Mouse (Mus musculus): ENCODE measurements at regions not wholly inside any gene's neighbourhood (a gene's known extent, or its start where the extent isn't known, plus 50 kb on each side); places are given as distances from the start of the nearest gene placed in this dataset.

DNA sequence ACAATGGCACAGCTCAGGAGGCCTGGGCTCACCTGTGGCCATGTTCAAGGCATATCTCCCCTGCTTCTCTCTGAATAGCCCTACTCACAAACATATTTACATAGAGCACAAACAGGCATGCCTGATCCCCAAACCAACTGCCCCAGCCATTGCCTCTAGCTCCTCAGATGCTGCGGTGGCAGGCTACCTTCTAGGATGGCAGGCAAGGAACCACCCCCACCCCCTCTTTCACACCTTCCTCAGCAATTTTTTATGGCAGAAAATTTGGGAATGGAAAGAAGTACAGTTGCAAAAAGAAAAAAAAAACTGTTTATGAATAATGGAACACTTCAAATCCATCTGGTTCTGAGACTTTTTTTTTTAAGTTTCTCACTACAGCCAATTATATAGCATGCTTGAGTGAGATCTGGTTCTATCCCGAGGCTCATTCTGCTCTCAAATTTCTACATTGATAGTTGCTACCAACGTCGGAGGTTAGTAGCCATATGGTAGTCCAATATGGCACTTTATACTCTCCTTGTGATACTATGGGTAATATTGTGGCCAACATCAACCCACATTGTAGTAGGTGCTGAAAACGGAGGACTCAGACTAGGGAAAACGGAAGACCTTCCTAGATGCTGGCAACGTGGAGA is 136.8 kb upstream of the Gm10295 start:
- DNase-seq (ENCODE audit: low spot score) = no peak

DNA sequence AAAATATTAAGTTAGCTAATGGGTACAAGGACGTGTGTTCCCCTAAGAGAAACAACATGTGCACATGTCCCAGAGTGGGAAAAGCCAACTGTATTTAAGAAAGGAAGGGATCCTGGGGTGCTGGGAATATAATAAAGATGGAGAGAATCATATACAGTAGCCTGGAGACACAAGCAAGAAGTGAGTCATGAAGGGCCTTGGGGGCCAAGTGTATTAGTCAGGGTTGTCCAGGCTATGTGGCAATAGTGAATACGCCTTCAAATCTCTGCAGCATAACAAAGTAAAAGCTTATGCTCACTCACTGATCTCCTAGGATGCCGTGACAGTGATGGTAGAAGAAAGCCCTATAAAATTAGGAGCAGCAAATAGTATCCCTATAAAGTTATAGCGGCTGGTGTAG is 124.1 kb upstream of the Gm10295 start:
- no peak for DNase-seq (ENCODE audit: low spot score)

DNA sequence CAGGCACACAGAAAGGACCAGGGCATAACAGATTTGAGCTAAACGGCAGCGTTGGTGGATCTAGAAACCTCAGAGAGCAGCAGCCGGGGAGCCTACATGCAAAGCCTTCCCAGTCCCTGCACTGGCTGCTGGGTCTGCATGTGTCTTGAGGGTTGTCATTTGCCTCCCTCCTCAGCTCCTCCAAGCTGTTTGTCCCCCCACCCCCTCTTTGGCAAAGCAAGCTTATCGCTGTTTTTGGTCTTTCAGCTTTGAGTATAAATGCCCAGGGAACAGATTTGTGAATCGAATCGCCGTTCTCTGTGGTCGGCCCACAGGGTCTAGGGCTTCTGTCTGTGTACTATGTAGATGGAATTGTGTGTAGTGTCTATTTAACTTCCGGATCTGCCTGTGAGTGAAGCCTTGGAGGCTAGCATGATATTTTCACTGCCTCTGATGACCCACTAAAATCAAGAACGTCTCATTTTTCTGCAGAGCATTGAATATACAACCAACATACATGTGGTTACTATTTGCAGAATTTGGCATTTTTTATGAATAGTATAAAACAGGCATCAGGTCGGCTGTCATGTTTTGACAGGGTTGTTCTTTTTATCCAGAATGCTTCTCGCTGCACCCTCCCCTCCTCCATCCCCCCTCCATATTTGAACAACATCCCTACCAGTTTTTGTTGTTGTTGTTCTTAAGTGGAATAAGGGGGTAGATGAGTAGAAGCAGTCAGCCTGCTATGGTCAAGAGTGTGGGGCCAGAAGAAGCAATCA is 121.3 kb upstream of the Gm10295 start:
- DNase-seq (ENCODE audit: low spot score) = no peak

DNA sequence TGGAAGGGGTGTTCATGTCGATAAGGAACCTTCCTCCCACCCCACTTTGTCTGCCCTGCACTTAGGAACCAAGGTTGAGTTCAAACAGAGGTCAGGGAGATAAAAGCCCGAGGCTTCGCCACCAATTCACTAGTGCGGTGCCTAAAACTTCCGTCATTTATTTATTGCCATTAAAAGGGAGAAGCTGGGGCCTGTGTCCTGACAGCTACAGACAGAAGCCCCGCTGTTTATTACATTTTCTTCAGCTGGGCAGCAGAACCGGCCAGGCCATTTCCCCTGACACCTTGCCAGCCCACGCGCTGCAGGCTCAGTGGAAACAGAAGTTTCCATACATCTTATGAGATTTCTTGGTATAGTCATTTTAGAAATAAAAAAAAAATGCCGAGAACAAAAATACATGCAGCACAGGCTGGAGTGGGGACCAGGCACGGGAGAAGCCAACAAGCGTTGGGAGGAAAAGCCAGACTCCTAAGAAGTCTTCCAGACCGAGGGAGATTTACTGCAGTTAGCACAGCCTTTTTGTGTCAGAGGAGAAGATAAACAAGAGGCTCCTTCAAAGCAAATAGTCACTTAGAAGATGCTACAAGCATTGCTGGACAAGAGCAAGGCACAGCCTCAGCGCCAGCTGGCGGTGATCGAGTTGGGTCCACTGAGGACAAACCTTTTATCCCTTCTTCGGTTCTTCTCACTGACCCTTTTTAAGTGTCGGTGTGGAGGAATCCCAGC is 120.5 kb upstream of the Gm10295 start:
- DNase-seq (ENCODE audit: low spot score) = peak; percentile 80

DNA sequence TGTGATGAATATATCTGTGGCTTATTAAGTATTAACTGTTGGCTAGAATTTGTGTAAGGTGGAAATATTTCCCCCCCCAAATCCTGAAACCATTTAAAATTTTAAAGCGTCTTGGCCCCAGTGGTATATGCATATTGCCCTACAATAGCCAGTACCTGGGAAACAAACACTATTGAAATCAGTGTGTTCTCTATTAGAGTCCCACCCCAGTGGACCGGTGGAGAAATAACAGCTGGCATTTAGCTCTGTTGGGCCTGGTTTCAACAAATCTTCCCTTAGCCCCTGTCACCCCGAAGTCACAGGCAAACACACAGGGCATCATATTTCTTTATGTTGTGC is 120.0 kb upstream of the Gm10295 start:
- DNase-seq (ENCODE audit: low spot score) = no peak

DNA sequence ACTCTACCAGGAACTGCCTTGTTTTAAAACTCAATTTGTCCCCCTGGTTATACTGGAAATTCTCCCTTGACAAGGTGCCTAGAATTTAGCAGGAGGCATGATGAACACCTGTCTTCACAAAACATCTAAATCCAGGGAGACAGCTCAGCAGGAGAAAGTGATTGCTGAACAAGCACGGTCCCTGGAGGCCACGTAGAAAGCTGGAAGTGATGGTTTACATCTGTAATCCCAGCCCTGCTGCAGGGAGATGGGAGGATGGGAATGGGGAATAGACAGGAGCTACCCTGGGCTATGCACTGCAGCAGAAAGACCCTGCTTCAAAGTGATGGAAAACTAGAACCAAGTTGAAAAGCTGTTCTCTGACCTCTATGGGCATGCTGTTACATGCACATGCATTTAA is 119.1 kb upstream of the Gm10295 start:
- DNase-seq (ENCODE audit: low spot score) = peak; percentile 21

DNA sequence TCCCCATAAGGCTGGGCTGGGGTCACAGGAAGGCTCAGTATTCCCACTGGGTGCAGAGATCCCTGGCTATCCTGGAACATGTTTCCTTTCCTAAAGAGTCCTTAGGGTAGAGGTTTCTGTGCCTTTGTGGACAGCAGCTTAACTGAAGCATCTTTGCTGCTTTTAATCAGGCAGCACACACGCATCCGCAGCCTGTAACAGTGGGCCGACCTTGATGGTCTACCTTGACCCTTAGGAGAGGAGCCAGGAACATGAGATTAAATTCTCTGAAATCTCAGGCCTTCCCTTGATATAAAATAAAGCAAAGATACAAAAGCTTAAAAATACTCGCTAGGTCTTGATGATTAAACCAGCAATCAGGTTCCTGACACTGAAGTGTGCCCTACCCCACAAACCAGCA is 118.7 kb upstream of the Gm10295 start:
- no peak for DNase-seq (ENCODE audit: low spot score)

DNA sequence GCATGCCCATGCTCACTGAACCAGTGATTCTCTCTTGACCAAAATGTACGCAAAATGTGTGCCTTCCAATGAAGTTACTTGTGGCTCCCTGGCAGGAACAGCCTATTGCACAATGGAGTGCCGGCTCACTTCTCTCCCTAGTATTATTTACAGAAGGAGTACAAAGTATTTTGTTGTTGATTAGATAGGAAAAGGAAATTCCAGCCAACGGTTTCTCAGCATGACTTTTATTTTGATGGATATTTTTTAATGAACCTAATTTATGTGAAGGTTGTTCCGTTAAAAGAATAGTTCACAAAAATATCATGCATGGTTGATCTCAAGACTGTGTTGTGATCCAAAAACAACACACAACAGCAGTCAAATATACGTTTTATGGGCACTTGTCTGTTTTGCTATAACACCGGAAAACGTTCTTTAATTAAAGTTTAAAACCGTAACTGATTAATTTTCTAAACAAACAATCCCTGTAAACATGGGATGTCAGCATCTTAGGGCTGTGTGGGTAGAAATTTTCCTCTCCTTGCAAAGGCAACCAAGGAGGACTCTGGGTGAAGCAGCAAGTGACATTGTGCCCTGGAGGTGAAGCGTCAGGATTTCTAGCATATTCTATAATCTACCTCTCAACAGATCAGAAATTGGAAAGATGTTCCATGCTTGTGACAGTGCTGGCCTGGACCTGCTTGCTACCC is 116.3 kb upstream of the Gm10295 start:
- no peak for DNase-seq (ENCODE audit: low spot score)

DNA sequence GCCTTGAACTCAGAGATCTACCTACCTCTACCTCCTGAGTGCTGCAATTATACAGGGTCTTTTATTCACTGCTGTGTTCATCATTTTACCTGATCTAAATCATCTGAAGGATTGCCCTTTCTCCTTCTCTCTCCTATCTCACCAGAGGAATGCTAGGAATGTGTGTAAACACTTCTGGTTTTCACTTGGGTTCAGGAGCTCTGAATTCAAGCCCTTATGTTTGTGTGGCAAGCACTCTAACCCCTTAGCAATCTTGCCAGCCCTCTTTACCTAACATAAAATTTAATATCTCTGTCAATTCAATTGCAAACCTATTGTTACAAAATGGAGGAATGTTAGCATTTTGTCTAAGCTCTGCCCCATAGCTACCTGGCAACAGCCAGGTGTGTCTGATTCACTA is 112.8 kb upstream of the Gm10295 start:
- DNase-seq (ENCODE audit: low spot score) = peak; percentile 8

DNA sequence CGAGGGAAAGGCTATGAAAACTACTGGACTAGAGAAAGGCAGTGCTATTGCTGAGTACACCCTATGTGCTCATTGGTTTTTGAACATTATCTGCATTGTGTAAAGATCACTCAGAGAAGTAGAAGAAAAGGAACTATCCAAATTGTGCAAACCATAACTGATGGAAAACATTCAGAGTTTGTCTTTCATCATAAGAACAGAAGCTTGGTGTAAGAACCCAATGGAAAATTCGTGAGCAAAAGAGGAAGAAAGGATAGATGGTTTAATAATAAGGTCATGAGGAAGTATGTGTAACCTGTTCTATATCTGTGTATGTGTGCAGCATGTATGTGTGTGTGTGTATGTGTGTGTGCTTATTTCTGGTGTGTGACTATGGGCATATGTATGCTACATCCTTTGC is 112.3 kb upstream of the Gm10295 start:
- no peak for DNase-seq (ENCODE audit: low spot score)

DNA sequence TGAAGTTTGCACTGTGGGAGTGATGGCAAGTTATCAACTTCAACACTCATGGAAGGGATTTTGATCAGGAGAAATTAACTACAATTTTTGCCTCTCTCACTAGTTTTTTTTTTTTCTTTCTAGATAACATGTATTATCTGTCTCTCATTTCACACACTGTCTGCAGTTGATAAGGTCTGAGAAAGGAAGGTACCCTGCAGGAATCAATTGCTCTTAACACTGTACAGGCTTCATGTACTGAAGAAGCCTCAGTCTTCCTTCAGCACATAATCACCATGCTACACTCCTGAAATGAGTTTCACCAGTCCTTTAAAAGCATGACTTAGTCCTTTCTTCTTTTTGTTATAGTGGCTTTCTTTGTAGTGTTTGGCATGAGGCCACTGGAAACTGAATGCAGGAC is 108.5 kb upstream of the Gm10295 start:
- DNase-seq (ENCODE audit: low spot score) = no peak

DNA sequence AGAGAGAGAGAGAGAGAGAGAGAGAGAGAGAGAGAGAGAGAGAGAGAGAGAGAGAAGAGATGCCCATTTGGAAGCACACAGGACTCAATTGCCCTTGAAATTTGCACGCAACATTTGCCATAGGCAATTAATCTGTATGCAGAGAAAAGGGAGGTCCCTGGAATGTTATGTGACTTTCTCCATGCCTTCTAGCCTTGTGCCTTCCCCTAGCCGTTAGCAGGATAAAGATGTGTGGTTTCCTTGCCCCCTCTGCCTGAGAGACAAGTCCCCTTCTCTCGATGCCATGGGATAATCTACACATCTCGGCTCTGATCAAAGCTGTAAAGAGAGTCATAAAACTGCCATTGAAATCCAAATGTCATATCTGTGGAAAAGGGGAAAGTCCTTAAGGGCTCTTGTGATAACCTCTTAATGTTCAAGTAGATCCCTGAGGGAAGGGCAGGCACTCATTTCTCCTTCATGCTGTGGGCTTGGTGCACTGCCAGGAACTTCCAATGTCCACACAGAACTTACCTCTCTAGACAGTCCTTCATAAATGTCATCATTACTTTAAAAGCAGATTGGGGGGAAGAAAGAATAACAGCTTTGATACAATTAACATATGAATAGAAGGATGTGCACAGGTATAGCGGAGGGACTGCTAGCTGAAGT is 106.9 kb upstream of the Gm10295 start:
- DNase-seq (ENCODE audit: low spot score) = no peak

DNA sequence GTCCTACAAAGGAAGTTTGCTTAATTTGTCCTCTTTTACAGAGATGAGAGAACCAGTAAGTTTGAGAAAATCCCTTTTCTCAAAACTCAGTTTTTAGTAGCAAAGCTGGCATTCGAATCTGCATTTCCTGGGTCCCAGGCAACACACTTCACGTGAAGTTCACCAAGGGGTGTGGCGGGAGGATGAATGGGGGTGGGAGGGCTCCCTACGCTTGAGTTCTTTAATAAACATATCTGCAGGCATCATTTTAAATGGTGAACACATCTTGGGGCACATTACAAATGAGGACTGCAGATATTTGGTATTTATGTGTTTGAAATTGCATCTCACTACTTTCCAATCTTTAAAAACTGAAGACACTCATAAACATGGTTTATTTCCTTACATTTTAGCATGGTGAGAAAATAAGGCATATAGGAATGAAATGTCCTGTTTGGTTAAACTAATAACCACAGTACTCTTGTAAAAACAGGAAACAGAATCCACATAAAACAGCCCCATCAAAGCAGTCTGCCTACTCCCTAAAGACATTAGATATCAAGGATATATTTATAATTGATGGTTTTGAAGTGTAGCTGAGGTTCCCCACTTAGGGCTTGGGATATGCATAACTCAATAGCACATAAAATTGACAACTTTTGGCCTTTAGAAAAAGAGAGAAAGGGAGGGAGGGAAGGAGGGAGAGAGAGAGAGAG is 106.3 kb upstream of the Gm10295 start:
- DNase-seq (ENCODE audit: low spot score) = no peak

DNA sequence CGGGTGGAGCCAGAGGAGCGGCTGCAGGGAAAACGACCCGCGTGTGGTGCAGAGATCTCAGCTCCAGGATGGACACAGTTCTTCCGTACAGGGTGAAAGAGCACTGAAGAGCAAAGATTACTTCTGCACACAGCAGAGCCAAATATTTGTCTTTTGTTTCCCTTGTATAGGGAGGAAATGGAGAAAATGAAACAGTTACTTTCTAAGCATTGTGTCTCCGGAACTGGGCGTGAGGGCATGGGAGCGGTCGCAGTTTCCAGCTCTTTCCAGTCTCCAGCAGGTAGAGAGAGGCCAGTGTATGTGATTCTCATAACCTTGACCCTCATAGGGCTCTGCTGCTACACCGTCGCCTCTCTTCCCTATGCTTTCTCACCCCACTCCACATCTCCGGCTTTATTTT is 105.1 kb upstream of the Gm10295 start:
- no peak for DNase-seq (ENCODE audit: low spot score)

DNA sequence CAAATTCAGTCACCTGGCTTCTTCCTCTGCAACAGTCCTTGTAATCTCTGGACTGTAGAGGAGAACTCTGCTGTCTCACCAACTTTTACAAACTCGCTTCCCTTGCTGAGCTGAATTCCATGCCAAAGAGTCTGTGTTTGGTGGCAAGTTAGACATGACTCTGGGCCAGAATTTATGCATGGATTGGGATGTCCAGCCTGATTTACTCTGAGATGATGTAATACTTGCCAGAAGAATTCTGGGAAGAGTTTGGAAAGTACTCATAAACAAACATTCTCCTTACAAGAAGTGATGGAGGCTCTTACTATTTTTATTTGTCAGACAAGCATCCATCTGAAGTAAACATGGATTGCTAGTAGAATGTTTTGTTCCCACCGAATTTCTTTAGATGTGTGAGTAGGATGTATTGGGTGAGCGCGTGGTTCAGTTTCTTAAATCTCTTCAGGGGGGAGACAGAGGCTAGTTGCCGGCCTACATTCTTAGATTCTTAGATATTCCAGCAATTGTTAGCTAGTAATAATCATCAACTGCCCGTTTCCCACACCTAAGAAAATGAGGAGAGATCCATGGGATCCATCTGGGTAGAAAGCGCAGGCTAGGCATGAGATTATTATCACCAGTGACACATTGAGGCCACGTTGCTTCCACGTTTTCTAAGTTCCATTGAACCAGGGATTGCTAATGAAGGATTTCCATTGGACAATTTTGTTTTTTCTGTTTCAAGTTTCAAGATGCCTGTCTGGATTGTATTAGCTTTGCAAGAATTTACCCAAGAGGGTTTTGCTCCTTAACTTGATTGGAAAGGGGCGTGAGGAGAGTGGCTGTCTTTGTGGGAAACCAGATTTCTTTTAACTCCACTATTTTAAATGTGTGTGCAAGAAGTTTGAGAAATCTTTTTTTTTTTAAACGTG is 89.3 kb upstream of the Gm10295 start:
- peak; percentile 9 for DNase-seq (ENCODE audit: low spot score)

DNA sequence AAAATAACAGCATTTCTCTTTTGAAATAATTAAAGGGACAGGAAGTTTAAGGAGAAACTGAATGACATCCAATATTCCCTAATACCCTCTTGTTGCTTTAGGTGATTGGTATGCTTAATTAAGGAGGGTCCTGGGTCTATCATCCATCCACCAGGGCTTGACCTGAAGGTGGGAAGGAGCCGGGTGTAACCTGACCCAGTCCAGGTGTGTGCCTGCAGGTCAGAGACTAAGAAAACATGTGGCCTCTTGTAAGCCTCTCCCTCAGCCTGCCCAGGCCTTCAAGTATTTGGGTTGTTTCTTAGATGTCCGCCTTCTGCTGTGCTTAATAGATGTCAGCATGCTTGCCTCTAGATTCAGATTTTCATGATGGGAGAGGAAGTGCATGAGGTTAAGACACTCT is 74.7 kb upstream of the Gm10295 start:
- peak; percentile 46 for DNase-seq (ENCODE audit: low spot score)

DNA sequence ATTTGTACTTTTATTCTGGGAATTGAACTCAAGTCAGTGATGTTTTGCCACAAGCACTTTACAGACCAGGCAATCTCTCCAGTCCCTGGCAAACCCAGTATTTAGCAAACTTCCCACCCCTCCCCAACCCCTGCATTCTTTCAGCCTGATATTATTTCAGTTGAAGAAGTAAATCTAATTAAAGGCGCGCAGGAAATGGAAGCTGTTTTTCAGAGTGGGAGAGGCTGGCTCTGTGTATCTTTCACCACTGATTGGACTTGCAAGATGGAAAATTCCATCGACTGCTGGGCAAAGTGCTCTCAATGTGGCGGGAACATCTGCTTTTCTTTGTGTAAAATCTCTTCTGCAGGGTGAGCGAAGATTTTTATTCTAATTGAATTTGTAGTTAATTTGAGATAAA is 68.0 kb upstream of the Gm10295 start:
- DNase-seq (ENCODE audit: low spot score) = no peak

DNA sequence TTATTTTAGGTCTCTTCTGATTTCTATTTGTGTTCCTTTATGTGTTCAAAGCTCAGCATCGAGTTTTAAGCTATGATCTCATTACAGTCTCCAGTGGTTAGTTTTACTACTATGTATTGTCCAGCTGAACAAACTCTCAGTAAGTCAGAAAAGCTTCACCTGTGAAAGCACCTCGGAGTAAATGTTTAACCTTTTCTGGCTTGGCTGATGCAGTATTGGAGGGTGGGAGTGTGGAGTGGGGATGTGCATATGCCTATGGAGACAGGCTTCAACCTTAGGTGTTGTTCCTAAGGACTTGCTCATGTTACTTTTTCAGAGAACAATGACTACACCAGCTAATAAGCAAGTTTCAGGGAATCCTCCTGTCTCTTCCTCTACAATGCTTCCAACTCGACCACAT is 67.6 kb upstream of the Gm10295 start:
- no peak for DNase-seq (ENCODE audit: low spot score)

DNA sequence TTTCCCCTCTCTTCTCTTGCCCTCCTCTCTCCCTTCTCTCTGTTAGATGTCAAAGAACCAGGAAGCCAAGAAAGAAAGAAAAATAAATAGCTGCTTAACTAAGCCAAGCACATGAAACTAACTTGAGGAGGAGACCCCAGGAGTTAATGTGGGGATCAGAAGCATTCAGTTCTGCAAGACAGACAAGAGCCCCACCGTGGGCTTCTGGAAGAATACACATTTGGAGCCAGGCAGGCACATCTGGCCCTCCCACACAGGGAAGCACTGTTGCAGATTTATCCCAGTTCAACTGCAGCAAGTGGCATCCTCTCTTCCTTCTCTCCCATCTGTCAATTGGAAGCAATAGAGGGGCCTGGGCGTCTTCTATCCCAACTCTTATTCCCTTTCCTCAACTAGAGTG is 63.5 kb upstream of the Gm10295 start:
- no peak for DNase-seq (ENCODE audit: low spot score)

DNA sequence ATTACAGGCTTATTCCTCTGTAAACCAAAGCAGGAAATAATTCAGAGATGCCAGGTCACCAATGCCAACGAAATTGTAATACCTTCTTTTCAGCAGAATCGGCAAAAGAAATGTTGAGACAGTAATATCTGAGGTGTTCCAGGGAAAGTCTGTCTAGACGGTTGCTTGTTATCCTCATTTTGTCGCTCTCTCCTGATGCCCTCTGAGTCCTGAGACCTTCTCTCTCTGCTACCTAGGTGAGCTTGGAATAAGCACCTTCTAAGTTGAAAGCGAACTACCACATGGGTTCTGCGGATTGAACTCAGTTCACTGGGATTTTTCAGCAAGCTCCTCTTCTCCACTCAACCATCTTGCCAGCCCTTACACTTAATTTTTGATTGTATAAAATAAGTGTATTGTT is 61.8 kb upstream of the Gm10295 start:
- DNase-seq (ENCODE audit: low spot score) = no peak

DNA sequence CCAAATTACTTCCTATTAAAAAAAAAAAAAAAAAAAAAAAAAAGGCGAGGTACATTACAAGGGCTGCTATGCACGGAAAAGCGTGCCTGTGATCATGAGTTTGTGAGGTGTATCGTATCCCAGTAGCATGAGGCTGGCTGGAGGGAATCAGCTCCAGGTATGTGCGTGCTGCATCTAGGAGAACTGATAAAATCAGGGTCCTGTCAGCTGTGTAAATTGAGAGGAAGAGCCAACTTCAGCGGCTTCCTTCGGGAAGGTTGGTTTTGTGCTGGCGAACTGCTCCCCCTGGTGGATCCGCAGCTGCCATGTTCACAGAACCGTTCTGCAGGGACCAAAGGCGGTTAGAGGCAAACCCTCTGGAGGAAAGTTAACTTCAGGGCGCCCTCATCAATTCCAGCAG is 60.8 kb upstream of the Gm10295 start:
- peak; percentile 94 for DNase-seq (ENCODE audit: low spot score)
